Mouse (Mus musculus) neural tube, embryonic 14.5 days (tissue): Measurements from ENCODE around the gene Cfap97. TPM values are rescaled to one million over a fixed set of nuclear protein-coding genes. Genes with fewer than 3 reads are reported as not detected.
A peak's percentile ranks its signal among the peaks of the same experiment; 100 is the strongest.

Experiments used
- ATAC-seq: fragments of 200-750 bp; cut with Nextera tagmentation; 2 replicates; pipeline ENCODE4 v1.8.0; 2017; ENCODE audit warnings: low read depth, mild to moderate bottlenecking, moderate TSS enrichment, moderate library complexity
- H3K27ac ChIP-seq: fragments of 300-500 bp; sonication (generic); 2 replicates; pipeline ENCODE4 v1.5.1; 2014; ENCODE audit warnings: low read depth, mild to moderate bottlenecking, control low read depth, low read length, moderate library complexity, mixed read lengths
- H3K27me3 ChIP-seq: fragments of 300-500 bp; sonication (generic); 2 replicates; pipeline ENCODE4 v1.6.1; 2014; ENCODE audit warnings: low read length; ENCODE audit not compliant: control insufficient read depth, insufficient read depth
- H3K36me3 ChIP-seq: fragments of 300-500 bp; sonication (generic); 2 replicates; pipeline ENCODE4 v1.6.1; 2014; ENCODE audit warnings: low read length, mixed read lengths; ENCODE audit not compliant: control insufficient read depth, insufficient read depth
- H3K4me1 ChIP-seq: fragments of 300-500 bp; sonication (generic); 2 replicates; pipeline ENCODE4 v1.6.1; 2014; ENCODE audit warnings: low read length; ENCODE audit not compliant: control insufficient read depth, insufficient read depth
- H3K4me2 ChIP-seq: fragments of 300-500 bp; sonication (generic); 2 replicates; pipeline ENCODE4 v1.6.1; 2014; ENCODE audit warnings: mild to moderate bottlenecking, low read depth, low read length, control low read depth
- H3K4me3 ChIP-seq: fragments of 300-500 bp; sonication (generic); 2 replicates; pipeline ENCODE4 v1.5.1; 2014; ENCODE audit warnings: low read depth, low read length, control low read depth, mixed read lengths
- H3K9ac ChIP-seq: fragments of 300-500 bp; sonication (generic); replicated peaks from 2 replicates; pipeline ENCODE4 v1.6.1; 2014; ENCODE audit warnings: low read depth, mild to moderate bottlenecking, control low read depth, low read length, mixed read lengths
- H3K9me3 ChIP-seq: fragments of 300-500 bp; sonication (generic); 2 replicates; pipeline ENCODE4 v1.6.1; 2016; ENCODE audit warnings: low read length; ENCODE audit not compliant: control insufficient read depth
- WGBS: fragments of 180-500 bp; shearing (Covaris S2); extraction: QIAGEN DNeasy Blood & Tissue Kit; methylation state at CpG from one replicate; pipeline ENCODE4 v1.1.7; 2014; 5-methylcytosine and 5-hydroxymethylcytosine counted together
- polyA plus RNA-seq: library from polyadenylated mRNA; unstranded; fragments of >200 nt; fragmentation: Nextera tagmentation; extraction: Ambion mirVana; gene quantifications from 2 replicates; pipeline ENCODE4 v1.2.1, GENCODE M21; 2014

The Cfap97 gene
- polyA plus RNA-seq, 1 experiment from 2014 or later, result 28.8 TPM

GRCm38 (mm10) chr8:46149782-46150181, 1.8 kb upstream of the Cfap97 start:
- Histone ChIP-seq H3K9me3 (no peaks in the 10 kb centered on the region), H3K4me2 (peak overlapping the region; percentile 24; the same call in 1 of the 2 replicates), H3K27ac (no peak overlapping the region), H3K9ac (no peak overlapping the region), H3K4me1 (peaks cover 8% of the 10 kb centered on the region; the same call in 1 of the 2 replicates), H3K36me3 (no peaks in the 10 kb centered on the region), H3K4me3 (no peak overlapping the region), H3K27me3 (no peaks in the 10 kb centered on the region)
- WGBS, result 78% methylated on average over 9 of the region's 9 CpGs
- ATAC-seq, result no peak

DNA sequence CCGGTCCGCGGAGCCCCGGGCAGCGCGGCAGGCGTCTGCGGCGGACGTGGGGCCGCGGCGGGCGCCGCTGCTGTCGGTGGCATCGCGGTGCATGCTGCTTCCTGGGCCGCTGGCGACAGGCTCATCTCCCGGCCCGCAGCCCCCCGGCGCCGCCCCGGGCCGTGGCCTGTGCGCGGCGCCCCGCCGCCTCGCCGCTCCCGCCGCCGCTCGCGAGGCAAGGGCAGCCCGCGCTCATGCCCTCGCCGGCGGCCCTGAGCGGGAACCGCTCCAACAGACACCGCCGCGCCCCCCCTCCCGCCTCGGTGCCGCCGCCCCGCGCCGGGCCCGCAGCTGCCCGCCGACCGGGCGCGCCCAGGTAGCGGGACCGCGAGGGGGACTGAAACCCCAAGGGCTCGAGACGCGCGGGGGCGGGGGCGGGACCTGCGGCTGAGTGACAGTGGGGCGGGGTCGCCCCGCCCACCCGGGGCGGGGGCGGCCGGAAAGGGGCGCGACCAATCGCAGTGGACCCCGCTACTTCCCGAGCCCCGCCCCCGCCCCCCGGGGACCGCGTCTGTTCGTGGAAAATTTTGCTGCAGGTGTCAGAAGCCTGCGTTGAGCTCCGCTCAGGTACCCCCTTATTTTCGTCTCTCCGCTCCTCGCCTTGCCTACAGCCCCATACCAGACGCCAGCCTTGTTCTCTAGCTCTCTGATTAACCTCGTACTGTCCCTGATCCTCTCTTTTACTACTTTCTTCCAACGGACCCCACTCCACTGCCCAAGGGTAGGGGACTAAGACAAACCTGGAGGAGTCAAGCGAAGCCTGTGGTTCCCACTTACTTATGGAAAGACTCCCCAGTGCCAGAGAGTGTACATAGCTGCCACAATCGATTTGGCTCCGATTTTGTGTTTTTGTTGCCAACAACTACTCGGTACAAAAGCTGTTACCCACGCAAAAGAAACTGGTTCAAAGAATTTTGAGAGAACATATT, 777 bp downstream of the Cfap97 start, which contains the start of gene Snx25:
Snx25 (minus strand) TSS at position 96 of the 968 bp plus-strand sequence.
- peak within 1 kb of the TSS; percentile 84 for H3K4me3 ChIP-seq
- H3K36me3 ChIP-seq, result no peaks in the 10 kb centered on the region
- H3K4me2 ChIP-seq, result peak within 1 kb of the TSS; percentile 93
- peak; percentile 86 for ATAC-seq
- H3K9ac ChIP-seq, result peak within 1 kb of the TSS; percentile 88
- no peaks in the 10 kb centered on the region for H3K27me3 ChIP-seq
- WGBS, result 3% methylated on average over 54 of the region's 103 CpGs
- H3K9me3 ChIP-seq, result no peaks in the 10 kb centered on the region
- peak within 1 kb of the TSS; percentile 74 for H3K27ac ChIP-seq
- peaks cover 8% of the 10 kb centered on the region; the same call in 1 of the 2 replicates for H3K4me1 ChIP-seq

DNA sequence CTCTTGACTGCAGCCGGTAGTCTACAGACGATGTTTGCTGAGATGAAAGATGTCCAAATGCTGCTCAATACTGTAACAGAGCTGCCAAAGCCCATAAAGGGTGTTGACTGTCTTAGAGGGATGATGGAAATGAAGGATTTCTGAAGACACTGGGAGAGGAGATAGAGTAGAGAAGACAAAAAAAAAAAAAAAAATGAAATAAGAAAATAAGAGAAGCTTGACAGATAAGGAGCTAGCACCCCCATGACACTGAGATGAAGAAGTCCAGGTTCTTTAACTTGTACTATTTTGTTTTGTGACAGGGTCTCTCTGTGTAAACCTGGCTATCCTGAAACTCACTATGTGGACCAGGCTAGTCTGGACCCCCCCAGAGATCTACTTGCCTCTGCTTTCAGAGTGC, 1.5 kb downstream of the Cfap97 start:
- H3K4me1 ChIP-seq, result peaks cover 8% of the 10 kb centered on the region; the same call in 1 of the 2 replicates
- no peaks in the 10 kb centered on the region for H3K9me3 ChIP-seq
- peak overlapping the region; percentile 93 for H3K4me2 ChIP-seq
- H3K36me3 ChIP-seq, result no peaks in the 10 kb centered on the region
- no peak for ATAC-seq
- H3K27me3 ChIP-seq, result no peaks in the 10 kb centered on the region
- H3K9ac ChIP-seq, result no peak overlapping the region
- H3K4me3 ChIP-seq, result peak overlapping the region; percentile 84; the same call in 1 of the 2 replicates
- WGBS, result 30% methylated on average over 2 of the region's 2 CpGs
- no peak overlapping the region for H3K27ac ChIP-seq

DNA sequence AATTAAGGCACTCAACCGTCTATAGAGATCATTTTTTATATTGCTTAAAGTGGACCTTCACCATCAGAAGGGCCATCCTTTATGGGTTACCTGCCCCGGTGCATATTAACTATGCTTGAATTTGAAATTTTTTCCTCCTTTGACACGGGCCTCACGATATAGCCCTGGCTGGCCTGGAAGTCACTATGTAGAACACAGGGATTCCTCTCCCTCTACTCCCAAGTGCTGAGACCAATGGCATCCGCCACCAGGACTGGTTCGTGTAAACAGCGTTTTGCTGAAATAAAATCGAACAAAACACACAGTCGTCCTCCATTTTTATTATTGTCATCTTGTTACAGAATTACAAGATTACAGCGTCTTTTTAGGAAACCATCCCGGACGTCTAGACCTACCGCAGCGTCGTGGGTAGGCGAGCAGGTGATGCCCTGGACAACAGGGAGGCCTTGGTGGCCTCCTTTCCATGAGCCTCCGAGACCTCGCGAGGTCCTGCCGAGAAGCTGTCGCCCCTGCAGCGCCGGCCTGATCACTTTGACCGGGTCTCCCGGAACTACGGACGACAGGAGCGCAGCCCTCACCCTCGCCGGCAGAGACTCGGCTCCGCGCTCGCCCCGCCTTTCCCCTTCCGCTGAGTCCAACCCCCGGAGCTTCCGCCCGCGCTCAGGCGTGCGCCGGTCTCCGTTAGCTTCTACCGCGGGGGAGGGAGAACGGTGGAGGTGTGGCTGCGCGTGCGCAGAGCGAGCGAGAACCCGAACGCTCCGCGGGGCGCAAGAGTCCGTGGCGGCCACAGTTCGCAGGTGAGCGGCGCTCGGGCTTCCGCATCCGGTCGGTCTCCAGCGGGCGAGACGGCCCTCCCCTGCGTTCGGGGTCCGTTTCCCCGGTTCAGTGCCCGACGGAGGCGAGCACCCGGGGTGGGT, 11.6 kb downstream of the Cfap97 start:
- Histone ChIP-seq H3K27ac (peak overlapping the region; percentile 84), H3K36me3 (no peaks in the 10 kb centered on the region), H3K9me3 (no peaks in the 10 kb centered on the region), H3K27me3 (no peaks in the 10 kb centered on the region), H3K4me2 (peak overlapping the region; percentile 78), H3K4me3 (peak overlapping the region; percentile 70), H3K4me1 (peaks cover 15% of the 10 kb centered on the region), H3K9ac (peak overlapping the region; percentile 76)
- ATAC-seq, result peak; percentile 98
- 2% methylated on average over 76 of the region's 77 CpGs for WGBS

- H3K9ac ChIP-seq, result peak overlapping the region; percentile 76
- no peak; the same call in 1 of the 2 replicates for ATAC-seq
- under 1% methylated on average over 22 of the region's 25 CpGs for WGBS
- no peaks in the 10 kb centered on the region for H3K36me3 ChIP-seq
- peak overlapping the region; percentile 84 for H3K27ac ChIP-seq
- peak overlapping the region; percentile 70 for H3K4me3 ChIP-seq
- no peaks in the 10 kb centered on the region for H3K9me3 ChIP-seq
- no peaks in the 10 kb centered on the region for H3K27me3 ChIP-seq
- peaks cover 15% of the 10 kb centered on the region for H3K4me1 ChIP-seq
- peak overlapping the region; percentile 78 for H3K4me2 ChIP-seq
These were observed 12.3 kb downstream of the Cfap97 start for GRCm38 (mm10) chr8:46163870-46164190.

DNA sequence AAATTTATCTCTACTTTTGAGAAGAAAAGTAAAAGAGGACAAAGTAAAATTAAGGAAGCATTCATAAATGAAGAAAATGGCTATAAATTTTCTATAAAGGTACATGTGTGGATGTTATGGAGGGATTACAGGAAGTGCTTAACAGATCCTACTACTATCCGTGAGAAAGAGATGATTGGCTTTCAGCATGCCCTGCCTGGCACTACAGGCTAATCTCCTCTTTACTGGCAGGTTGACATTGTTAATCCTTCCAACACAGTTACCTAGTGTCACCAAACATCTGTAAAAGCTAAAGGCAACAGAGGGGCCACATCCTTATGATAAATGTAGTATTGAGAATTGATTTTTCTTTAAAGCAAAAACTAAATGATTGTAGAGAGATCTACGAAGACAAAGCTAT, 22.1 kb downstream of the Cfap97 start:
- H3K27me3 ChIP-seq, result no peaks in the 10 kb centered on the region
- no peak overlapping the region for H3K27ac ChIP-seq
- no peak overlapping the region for H3K4me3 ChIP-seq
- 87% methylated on average over 2 of the region's 2 CpGs for WGBS
- H3K36me3 ChIP-seq, result peaks cover 3% of the 10 kb centered on the region; the same call in 1 of the 2 replicates
- ATAC-seq, result no peak
- H3K9me3 ChIP-seq, result no peaks in the 10 kb centered on the region
- no peak overlapping the region for H3K9ac ChIP-seq
- H3K4me1 ChIP-seq, result no peaks in the 10 kb centered on the region
- H3K4me2 ChIP-seq, result no peak overlapping the region

DNA sequence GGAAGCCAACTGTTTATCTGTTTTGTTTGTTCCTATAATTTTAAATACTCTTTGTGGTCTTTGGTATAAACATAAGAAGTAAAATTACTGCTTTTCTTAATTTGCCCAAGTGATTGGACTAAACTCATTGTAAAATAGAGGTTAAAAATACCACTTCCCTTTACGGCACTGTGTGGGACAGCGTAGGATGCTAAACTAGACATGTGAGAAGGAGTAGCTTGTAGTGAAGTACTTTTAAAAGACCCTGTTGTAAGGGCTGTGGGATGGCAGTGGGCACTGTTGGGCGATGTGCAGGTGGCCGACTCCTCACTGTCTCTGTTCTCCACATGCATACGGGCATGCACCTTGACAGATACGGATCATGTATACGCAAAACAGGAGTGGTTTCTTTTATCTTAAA, 28.6 kb downstream of the Cfap97 start:
- ATAC-seq, result no peak

GRCm38 (mm10) chr8:46185361-46185760, 33.8 kb downstream of the Cfap97 start:
- no peaks in the 10 kb centered on the region for H3K9me3 ChIP-seq
- no peak overlapping the region for H3K9ac ChIP-seq
- H3K27ac ChIP-seq, result no peak overlapping the region
- ATAC-seq, result no peak
- no peaks in the 10 kb centered on the region for H3K4me1 ChIP-seq
- H3K4me2 ChIP-seq, result no peak overlapping the region
- H3K27me3 ChIP-seq, result no peaks in the 10 kb centered on the region
- WGBS, result 9% methylated on average over 2 of the region's 2 CpGs
- H3K36me3 ChIP-seq, result no peaks in the 10 kb centered on the region
- H3K4me3 ChIP-seq, result no peak overlapping the region

More for the DNA sequence above, 28.6 kb downstream of the Cfap97 start:
- Histone ChIP-seq H3K4me1 (no peaks in the 10 kb centered on the region), H3K36me3 (no peaks in the 10 kb centered on the region), H3K9ac (no peak overlapping the region), H3K4me3 (no peak overlapping the region), H3K9me3 (no peaks in the 10 kb centered on the region), H3K27ac (no peak overlapping the region), H3K27me3 (no peaks in the 10 kb centered on the region), H3K4me2 (no peak overlapping the region)
- WGBS, result 97% methylated on average over 7 of the region's 7 CpGs
